Mouse (Mus musculus): ENCODE measurements around the gene Ppm1l. TPM values are rescaled to one million over a fixed set of nuclear protein-coding genes. Genes with fewer than 3 reads are reported as not detected.

The Ppm1l gene
- total and polyA plus RNA-seq, 3 experiments: not detected

- Histone ChIP-seq H3K9me3 (replicated peaks; ENCODE audit: insufficient read depth, low read length) (no peaks in the 10 kb centered on the region), H3K27ac (ENCODE audit: control insufficient read depth, low read depth, low read length) (no peak overlapping the region), H3K36me3 (ENCODE audit: control insufficient read depth in 1 of 2, insufficient read depth in 2 of 2, low read length in 2 of 2) (no peaks in the 10 kb centered on the region), H3K4me1 (ENCODE audit: control insufficient read depth in 1 of 2, insufficient read depth in 2 of 2, low read length in 2 of 2) (no peaks in the 10 kb centered on the region), H3K79me2 (ENCODE audit: control insufficient read depth, insufficient read depth, low read length, poor library complexity) (no peaks in the 10 kb centered on the region), H3K9ac (ENCODE audit: control insufficient read depth, low read depth, low read length, poor library complexity, severe bottlenecking) (no peak overlapping the region), H3K27me3 (ENCODE audit: control insufficient read depth in 1 of 2, insufficient read depth in 2 of 2, low read length in 2 of 2) (no peaks in the 10 kb centered on the region), H3K4me3 (ENCODE audit: control insufficient read depth in 1 of 2, insufficient read depth in 1 of 2, low read depth in 2 of 2, low read length in 2 of 2) (no peak overlapping the region)
- TF ChIP-seq CTCF (IDR thresholded peaks at IDR 0.05 in 2 of 3, conservative IDR thresholded peaks at IDR 0.05 in 1 of 3; ENCODE audit: control insufficient read depth in 1 of 3, insufficient read depth in 1 of 3, low read depth in 2 of 3, low read length in 3 of 3, poor library complexity in 1 of 3, severe bottlenecking in 1 of 3) (no peak), CHD1 (IDR thresholded peaks at IDR 0.05; ENCODE audit: low read depth, low read length) (no peak), JUND (IDR thresholded peaks at IDR 0.05; ENCODE audit: low read depth, low read length) (no peak), BHLHE40 (IDR thresholded peaks at IDR 0.05; ENCODE audit: borderline replicate concordance, low read depth, low read length) (no peak), MAX (IDR thresholded peaks at IDR 0.05; ENCODE audit: low read length) (no peak), ELF1 (IDR thresholded peaks at IDR 0.05; ENCODE audit: low read depth, low read length) (no peak), MAFK (IDR thresholded peaks at IDR 0.05; ENCODE audit: borderline replicate concordance, low read depth, low read length) (no peak), HCFC1 (IDR thresholded peaks at IDR 0.05; ENCODE audit: low read depth, low read length) (no peak), NELFE (IDR thresholded peaks at IDR 0.05; ENCODE audit: low read depth, low read length) (no peak), ZKSCAN1 (IDR thresholded peaks at IDR 0.05; ENCODE audit: low read depth, low read length) (no peak), ETS1 (IDR thresholded peaks at IDR 0.05; ENCODE audit: low read depth, low read length) (no peak), NRF1 (IDR thresholded peaks at IDR 0.05; ENCODE audit: insufficient read depth, low read depth, low read length, poor library complexity, severe bottlenecking) (no peak), EP300 (IDR thresholded peaks at IDR 0.05; ENCODE audit: low read depth in 1 of 2, low read length in 2 of 2) (no peak)
- DNase-seq (ENCODE audit: low read depth, low spot score): no peak
Observed at GRCm38 (mm10) chr3:69342247-69342921, 25.7 kb downstream of the Ppm1l start.

GRCm38 (mm10) chr3:69343124-69343523 is 26.5 kb downstream of the Ppm1l start:
- H3K9ac ChIP-seq (ENCODE audit: control insufficient read depth, low read depth, low read length, poor library complexity, severe bottlenecking): no peak overlapping the region
- TF ChIP-seq GABPA (IDR thresholded peaks at IDR 0.05; ENCODE audit: low read depth, low read length): no peak
- TF ChIP-seq CHD2 (IDR thresholded peaks at IDR 0.05; ENCODE audit: low read length): no peak
- TF ChIP-seq ZNF384 (IDR thresholded peaks at IDR 0.05; ENCODE audit: low read depth, low read length): no peak
- TF ChIP-seq POLR2AphosphoS5 (IDR thresholded peaks at IDR 0.05; ENCODE audit: borderline replicate concordance, low read depth, low read length): no peak
- TF ChIP-seq ZMIZ1 (IDR thresholded peaks at IDR 0.05; ENCODE audit: low read depth, low read length): no peak
- no peak for TF ChIP-seq POLR2AphosphoS2 (IDR thresholded peaks at IDR 0.05; ENCODE audit: low read length)
- TF ChIP-seq TAL1 (IDR thresholded peaks at IDR 0.05; ENCODE audit: low read length): no peak
- TF ChIP-seq MYB (IDR thresholded peaks at IDR 0.05; ENCODE audit: low read depth, low read length): no peak
- no peak for TF ChIP-seq SIN3A (IDR thresholded peaks at IDR 0.05; ENCODE audit: low read length)
- no peak for TF ChIP-seq ELF1 (IDR thresholded peaks at IDR 0.05; ENCODE audit: low read depth, low read length)
- no peak for TF ChIP-seq HCFC1 (IDR thresholded peaks at IDR 0.05; ENCODE audit: low read depth, low read length)
- no peak for TF ChIP-seq MAZ (IDR thresholded peaks at IDR 0.05; ENCODE audit: low read depth, low read length)
- no peak for TF ChIP-seq SMC3 (IDR thresholded peaks at IDR 0.05; ENCODE audit: low read depth, low read length)
- no peak for TF ChIP-seq BHLHE40 (IDR thresholded peaks at IDR 0.05; ENCODE audit: borderline replicate concordance, low read depth, low read length)
- no peak for TF ChIP-seq RCOR1 (IDR thresholded peaks at IDR 0.05; ENCODE audit: low read depth, low read length)
- TF ChIP-seq MAFK (IDR thresholded peaks at IDR 0.05; ENCODE audit: borderline replicate concordance, low read depth, low read length): no peak
- no peak for TF ChIP-seq RAD21 (IDR thresholded peaks at IDR 0.05; ENCODE audit: low read depth, low read length)
- no peak for TF ChIP-seq TCF12 (IDR thresholded peaks at IDR 0.05; ENCODE audit: low read depth, low read length)
- no peaks in the 10 kb centered on the region for H3K36me3 ChIP-seq (ENCODE audit: control insufficient read depth in 1 of 2, insufficient read depth in 2 of 2, low read length in 2 of 2)
- no peak for DNase-seq (ENCODE audit: low read depth, low spot score)
- H3K4me1 ChIP-seq (ENCODE audit: control insufficient read depth in 1 of 2, insufficient read depth in 2 of 2, low read length in 2 of 2): no peaks in the 10 kb centered on the region
- H3K27me3 ChIP-seq (ENCODE audit: control insufficient read depth in 1 of 2, insufficient read depth in 2 of 2, low read length in 2 of 2): no peaks in the 10 kb centered on the region
- H3K4me3 ChIP-seq (ENCODE audit: control insufficient read depth in 1 of 2, insufficient read depth in 1 of 2, low read depth in 2 of 2, low read length in 2 of 2): no peak overlapping the region
- no peaks in the 10 kb centered on the region for H3K9me3 ChIP-seq (replicated peaks; ENCODE audit: insufficient read depth, low read length)
- H3K79me2 ChIP-seq (ENCODE audit: control insufficient read depth, insufficient read depth, low read length, poor library complexity): no peaks in the 10 kb centered on the region
- H3K27ac ChIP-seq (ENCODE audit: control insufficient read depth, low read depth, low read length): no peak overlapping the region
